Mouse (Mus musculus) E14TG2a.4 (cell line): ENCODE data around the gene Upf2.

ENCODE experiments used
- CTCF ChIP-seq: conservative IDR thresholded peaks from 2 replicates; pipeline ENCODE4 v1.5.1; 2014; ENCODE audit warnings: low read length
- NANOG ChIP-seq: IDR thresholded peaks from 2 replicates; pipeline ENCODE4 v1.6.1; 2014; ENCODE audit warnings: borderline replicate concordance, low read length, mixed read lengths
- POU5F1 ChIP-seq: IDR thresholded peaks from 2 replicates; pipeline ENCODE4 v1.6.1; 2014; ENCODE audit warnings: low read length, borderline replicate concordance

- TF ChIP-seq CTCF (no peak), POU5F1 (no peak), NANOG (no peak)
Measured at GRCm38 (mm10) chr2:5931938-5932337, 19.3 kb upstream of the Upf2 start.
